Mouse (Mus musculus): ENCODE data around the gene Fam166b. TPM values are rescaled to one million over a fixed set of nuclear protein-coding genes. Genes with fewer than 3 reads are reported as not detected.

Gene Fam166b
- total RNA-seq, 4 experiments from 2014 or later: 1.3 to 1.9 (median 1.4) TPM

DNA sequence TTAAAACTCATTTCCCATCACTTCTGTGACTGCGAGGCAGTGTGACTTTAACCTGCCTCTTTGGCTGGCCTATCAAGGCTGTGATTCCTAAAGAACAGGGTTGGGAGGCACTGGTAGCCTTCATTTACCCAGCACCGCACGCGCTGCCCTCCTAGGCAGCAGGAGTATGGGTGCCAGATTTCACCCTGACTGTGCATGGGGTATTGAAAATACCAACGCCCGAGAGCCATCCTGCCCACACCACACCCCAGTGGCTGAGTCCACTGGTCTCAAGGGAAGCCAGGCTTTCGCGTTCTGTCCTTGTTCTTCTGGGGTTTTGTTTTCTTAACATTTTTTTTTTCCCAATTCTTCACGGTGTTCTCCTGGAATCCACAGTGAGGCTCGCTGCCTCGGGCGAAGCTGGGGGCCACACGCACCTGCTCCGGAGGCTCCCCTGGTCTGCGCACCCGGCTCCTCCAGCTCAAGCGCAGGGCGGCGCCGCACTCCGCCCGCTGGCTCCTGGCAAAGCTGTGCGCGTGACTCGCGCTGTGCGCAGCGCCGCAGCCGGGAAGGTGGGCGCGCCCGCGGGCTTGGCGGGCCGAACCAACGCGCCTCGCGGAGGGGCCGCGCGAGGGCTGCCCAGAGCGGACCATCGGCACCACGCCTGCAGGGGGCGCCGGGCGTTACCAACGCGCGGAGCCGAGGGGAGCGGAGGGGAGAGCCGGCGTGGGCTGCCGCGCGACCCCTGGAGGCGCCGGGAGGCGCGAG is 47.4 kb downstream of the Fam166b start, which contains the start of gene Rusc2:
Gene Rusc2 (plus strand): TSS at position 572 of the 747 bp plus-strand sequence.
- DNase-seq (ENCODE audit: low spot score in 2 of 2): peak; percentile 87 to 92

DNA sequence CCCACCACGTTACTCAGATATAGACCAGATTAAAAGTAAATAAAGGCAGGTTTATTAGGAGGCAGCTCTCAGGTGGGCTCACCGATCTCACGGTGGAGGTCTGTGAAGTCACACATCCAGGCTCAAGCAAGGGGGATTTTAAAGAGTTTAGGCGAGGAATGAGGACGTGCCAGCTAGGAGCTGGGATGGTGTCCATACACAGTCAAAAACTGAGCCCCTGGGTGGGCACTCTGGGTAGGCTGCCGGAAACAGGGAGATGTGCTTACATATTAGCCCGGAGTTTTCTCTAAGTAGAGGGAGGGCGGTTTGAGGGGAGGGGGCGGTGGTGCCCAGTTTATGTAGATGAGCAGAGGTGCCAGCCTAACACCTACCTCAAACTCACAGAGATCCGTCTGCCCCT is 48.0 kb downstream of the Fam166b start:
- DNase-seq (ENCODE audit: low spot score in 2 of 2): peak in 1 of 2 experiments; percentile 17

DNA sequence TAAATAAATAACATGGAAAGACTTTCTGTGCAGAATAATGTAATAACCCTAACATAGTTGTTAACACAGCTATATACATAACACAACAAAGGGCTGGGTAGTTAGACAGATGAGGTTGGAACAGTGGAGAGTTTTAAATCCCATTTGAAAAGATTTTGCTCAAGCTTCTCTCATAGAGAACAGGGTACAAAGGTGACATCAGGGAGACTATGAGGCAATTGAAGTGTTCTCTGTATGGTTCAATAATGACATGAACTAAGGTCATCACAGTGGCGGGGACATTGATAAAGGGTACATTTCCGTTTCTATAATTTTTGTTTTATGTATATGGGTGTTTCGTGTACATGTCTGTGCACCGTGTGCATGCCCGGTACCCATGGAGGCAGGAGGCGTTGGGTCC is 49.3 kb downstream of the Fam166b start:
- no peak for DNase-seq (ENCODE audit: low spot score in 2 of 2)

Other genes starting within 250 kb of the Fam166b start
- under 1 TPM; 0.09 to 0.46 (median 0.25) TPM for gene Atp8b5, start 162.0 kb downstream of the Fam166b start, total RNA-seq (2022)
- 100 to 1,000 TPM; 116 to 144 (median 123) TPM for gene Rusc2, start 47.2 kb downstream of the Fam166b start, total RNA-seq (2022)
- 10 to 100 TPM; 91.7 to 98.0 (median 95.6) TPM for gene Tesk1, start 12.8 kb upstream of the Fam166b start, total RNA-seq (2022)
- gene Cd72, start 25.5 kb upstream of the Fam166b start, total RNA-seq (2022): 1 to 10 TPM in 3 of 4 experiments, under 1 TPM in 1; 0.38 to 2.9 (median 1.6) TPM
- gene Sit1, start 54.6 kb upstream of the Fam166b start, total RNA-seq (2022): under 1 TPM in 1 of 4 experiments, not detected in 3; 0.46 TPM
- gene Ccdc107, start 63.8 kb upstream of the Fam166b start, total RNA-seq (2022): 10 to 100 TPM; 26.5 to 37.8 (median 30.1) TPM
- 1 to 10 TPM; 1.2 to 2.2 (median 1.6) TPM for gene Arhgef39, start 70.6 kb upstream of the Fam166b start, total RNA-seq (2022)
- 1 to 10 TPM; 2.1 to 5.1 (median 2.8) TPM for gene Car9, start 77.8 kb upstream of the Fam166b start, total RNA-seq (2022)
- 10 to 100 TPM; 11.7 to 14.4 (median 13.8) TPM for gene Tpm2, start 94.6 kb upstream of the Fam166b start, total RNA-seq (2022)
- 10 to 100 TPM; 68.2 to 77.9 (median 73.6) TPM for gene Creb3, start 133.2 kb upstream of the Fam166b start, total RNA-seq (2022)
- 10 to 100 TPM; 38.8 to 55.7 (median 46.1) TPM for gene Tln1, start 133.6 kb upstream of the Fam166b start, total RNA-seq (2022)
- 10 to 100 TPM; 47.0 to 60.5 (median 49.8) TPM for gene Rgp1, start 149.6 kb upstream of the Fam166b start, total RNA-seq (2022)
- gene Gba2, start 149.7 kb upstream of the Fam166b start, total RNA-seq (2022): 10 to 100 TPM; 62.1 to 69.7 (median 65.6) TPM
- gene Msmp, start 155.4 kb upstream of the Fam166b start, total RNA-seq (2022): 1 to 10 TPM in 1 of 4 experiments, not detected in 3; 1.1 TPM
- gene Npr2, start 202.8 kb upstream of the Fam166b start, total RNA-seq (2022): 10 to 100 TPM; 42.5 to 60.2 (median 56.9) TPM
- 1 to 10 TPM; 1.3 to 1.6 (median 1.5) TPM for gene Spag8, start 224.5 kb upstream of the Fam166b start, total RNA-seq (2022)
- 10 to 100 TPM; 29.6 to 46.8 (median 41.6) TPM for gene Hint2, start 227.3 kb upstream of the Fam166b start, total RNA-seq (2022)
- gene Tmem8b, start 239.8 kb upstream of the Fam166b start, total RNA-seq (2022): 10 to 100 TPM; 56.5 to 59.6 (median 57.4) TPM
- 1 to 10 TPM; 1.2 to 2.0 (median 1.6) TPM for gene Fam221b, start 240.0 kb upstream of the Fam166b start, total RNA-seq (2022)

Data from left cerebral cortex, adult 8-10 months (tissue).